Mouse (Mus musculus) heart, postnatal 0 days (tissue): Measurements from ENCODE around the gene Gm45021.

Source experiments
- CTCF ChIP-seq: IDR thresholded peaks from 2 replicates; pipeline ENCODE4 v1.5.1; 2016; ENCODE audit warnings: antibody characterized with exemption, control low read depth, low read depth
- EP300 ChIP-seq: IDR thresholded peaks from 2 replicates; pipeline ENCODE4 v1.6.1; 2016; ENCODE audit warnings: antibody characterized with exemption, low read depth

GRCm38 (mm10) chr6:48614756-48615155, 25.3 kb downstream of the Gm45021 start:
- no peak for TF ChIP-seq CTCF
- no peak for TF ChIP-seq EP300
